Mouse (Mus musculus): ENCODE data around the gene 2810408A11Rik. TPM values are rescaled to one million over a fixed set of nuclear protein-coding genes. Genes with fewer than 3 reads are reported as not detected.

The 2810408A11Rik gene
- polyA plus RNA-seq, 1 experiment from 2014 or later = 13.0 TPM

- TF ChIP-seq CTCF (IDR thresholded peaks at IDR 0.05; ENCODE audit: low read depth) = no peak
- no peak overlapping the region for H3K9ac ChIP-seq (ENCODE audit: low read depth, low read length)
- no peak for DNase-seq (ENCODE audit: low spot score)
- H3K4me3 ChIP-seq (replicated peaks; ENCODE audit: low read depth, low read length) = no peak overlapping the region
- peak overlapping the region; percentile 2; the same call in 1 of the 2 replicates for H3K27ac ChIP-seq
- peak overlapping the region; percentile 30; the same call in 1 of the 2 replicates for H3K4me2 ChIP-seq (ENCODE audit: low read length)
- H3K27me3 ChIP-seq (ENCODE audit: insufficient read depth, low read length) = no peaks in the 10 kb centered on the region
- no peaks in the 10 kb centered on the region for H3K9me3 ChIP-seq (replicated peaks; ENCODE audit: low read length)
- no peaks in the 10 kb centered on the region for H3K36me3 ChIP-seq (ENCODE audit: insufficient read depth, low read length)
- H3K4me1 ChIP-seq (replicated peaks; ENCODE audit: insufficient read depth, low read length) = peaks cover 11% of the 10 kb centered on the region; the same call in 1 of the 2 replicates
- WGBS = 66% methylated on average over 8 of the region's 8 CpGs
- no peak for ATAC-seq (replicated peaks; ENCODE audit: low FRiP score, low read depth)
Measured at GRCm38 (mm10) chr11:69884663-69885062, 16.1 kb downstream of the 2810408A11Rik start.

- H3K27ac ChIP-seq = peak overlapping the region; percentile 2; the same call in 1 of the 2 replicates
- H3K9me3 ChIP-seq (replicated peaks; ENCODE audit: low read length) = no peaks in the 10 kb centered on the region
- DNase-seq (ENCODE audit: low spot score) (no peak), ATAC-seq (replicated peaks; ENCODE audit: low FRiP score, low read depth) (no peak)
- 48% methylated on average over 9 of the region's 9 CpGs for WGBS
- TF ChIP-seq CTCF (IDR thresholded peaks at IDR 0.05; ENCODE audit: low read depth) = no peak
- no peak overlapping the region for H3K4me3 ChIP-seq (replicated peaks; ENCODE audit: low read depth, low read length)
- H3K4me1 ChIP-seq (replicated peaks; ENCODE audit: insufficient read depth, low read length) = peaks cover 15% of the 10 kb centered on the region
- H3K4me2 ChIP-seq (ENCODE audit: low read length) = peak overlapping the region; percentile 30; the same call in 1 of the 2 replicates
- H3K27me3 ChIP-seq (ENCODE audit: insufficient read depth, low read length) = no peaks in the 10 kb centered on the region
- no peak overlapping the region for H3K9ac ChIP-seq (ENCODE audit: low read depth, low read length)
- no peaks in the 10 kb centered on the region for H3K36me3 ChIP-seq (ENCODE audit: insufficient read depth, low read length)
Measured at GRCm38 (mm10) chr11:69884240-69884639, 16.5 kb downstream of the 2810408A11Rik start.

DNA sequence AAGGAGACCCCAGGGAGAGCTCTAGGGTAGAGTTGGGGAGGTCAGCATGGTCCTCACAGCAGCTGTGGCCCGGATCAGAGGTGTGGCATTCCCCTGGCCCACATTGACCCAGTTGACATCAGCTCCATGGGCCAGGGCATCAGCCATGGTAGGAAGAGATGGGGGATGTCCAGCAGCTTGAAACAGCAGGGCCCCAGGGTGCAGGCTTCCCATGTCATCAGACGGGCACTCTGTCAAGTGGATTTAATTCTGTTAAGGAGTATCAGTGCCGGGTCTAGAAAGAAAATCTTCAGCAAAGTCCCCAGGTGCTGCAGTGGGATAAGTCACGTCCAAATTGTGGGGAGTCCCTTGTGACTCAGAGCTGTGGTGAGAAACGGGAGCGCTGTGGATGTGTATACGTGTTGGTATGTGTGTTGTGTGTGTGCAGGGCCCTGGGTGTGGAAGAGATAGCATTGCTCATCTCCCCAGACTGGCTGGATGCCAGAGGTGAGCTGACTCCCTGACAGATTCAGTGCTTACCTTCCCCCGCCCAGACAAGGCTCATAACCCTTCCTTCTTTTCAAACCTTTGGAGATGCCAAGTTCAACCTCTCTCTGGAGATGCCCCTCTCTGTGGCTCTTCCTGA lies 17.1 kb downstream of the 2810408A11Rik start:
- peak overlapping the region; percentile 2; the same call in 1 of the 2 replicates for H3K27ac ChIP-seq
- no peaks in the 10 kb centered on the region for H3K27me3 ChIP-seq (ENCODE audit: insufficient read depth, low read length)
- H3K4me3 ChIP-seq (replicated peaks; ENCODE audit: low read depth, low read length) = no peak overlapping the region
- no peak for TF ChIP-seq CTCF (IDR thresholded peaks at IDR 0.05; ENCODE audit: low read depth)
- no peak for ATAC-seq (replicated peaks; ENCODE audit: low FRiP score, low read depth)
- H3K4me1 ChIP-seq (replicated peaks; ENCODE audit: insufficient read depth, low read length) = peaks cover 21% of the 10 kb centered on the region
- no peak overlapping the region for H3K9ac ChIP-seq (ENCODE audit: low read depth, low read length)
- H3K4me2 ChIP-seq (ENCODE audit: low read length) = no peak overlapping the region
- H3K36me3 ChIP-seq (ENCODE audit: insufficient read depth, low read length) = no peaks in the 10 kb centered on the region
- no peak for DNase-seq (ENCODE audit: low spot score)
- 82% methylated on average over 8 of the region's 8 CpGs for WGBS
- H3K9me3 ChIP-seq (replicated peaks; ENCODE audit: low read length) = no peaks in the 10 kb centered on the region

DNA sequence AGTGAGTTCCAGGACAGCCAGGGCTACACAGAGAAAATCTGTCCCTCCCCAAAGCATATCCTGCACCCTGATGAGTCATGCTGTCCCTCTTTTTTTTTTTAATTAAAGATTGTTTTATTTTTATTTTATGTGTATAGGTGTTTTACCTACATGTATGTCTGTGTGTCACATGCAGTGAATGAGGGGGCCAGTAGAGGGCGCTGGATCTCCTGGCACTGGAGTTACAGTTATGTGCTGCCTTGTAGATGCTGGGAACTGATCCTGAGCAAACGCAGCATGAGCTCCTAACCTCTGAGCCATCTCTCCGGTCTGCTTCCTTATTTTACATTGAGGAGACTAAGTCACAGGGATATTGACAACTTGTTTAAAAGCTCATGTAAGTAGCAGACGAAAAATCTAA lies 17.7 kb downstream of the 2810408A11Rik start:
- DNase-seq (ENCODE audit: low spot score) (no peak), ATAC-seq (replicated peaks; ENCODE audit: low FRiP score, low read depth) (no peak)
- peak; percentile 58 for TF ChIP-seq CTCF (IDR thresholded peaks at IDR 0.05; ENCODE audit: low read depth)
- Histone ChIP-seq H3K4me1 (replicated peaks; ENCODE audit: insufficient read depth, low read length) (peaks cover 22% of the 10 kb centered on the region), H3K4me3 (replicated peaks; ENCODE audit: low read depth, low read length) (no peak overlapping the region), H3K27ac (no peak overlapping the region), H3K27me3 (ENCODE audit: insufficient read depth, low read length) (no peaks in the 10 kb centered on the region), H3K9me3 (replicated peaks; ENCODE audit: low read length) (no peaks in the 10 kb centered on the region), H3K36me3 (ENCODE audit: insufficient read depth, low read length) (no peaks in the 10 kb centered on the region), H3K9ac (ENCODE audit: low read depth, low read length) (no peak overlapping the region), H3K4me2 (ENCODE audit: low read length) (no peak overlapping the region)
- WGBS = 72% methylated on average over 4 of the region's 4 CpGs

- ATAC-seq (replicated peaks; ENCODE audit: low FRiP score, low read depth) (peak; percentile 2; the same call in 1 of the 2 replicates), DNase-seq (ENCODE audit: low spot score) (no peak)
- H3K4me2 ChIP-seq (ENCODE audit: low read length) = peak overlapping the region; percentile 82
- no peaks in the 10 kb centered on the region for H3K9me3 ChIP-seq (replicated peaks; ENCODE audit: low read length)
- WGBS = 53% methylated on average over 21 of the region's 21 CpGs
- H3K36me3 ChIP-seq (ENCODE audit: insufficient read depth, low read length) = no peaks in the 10 kb centered on the region
- peak overlapping the region; percentile 59 for H3K9ac ChIP-seq (ENCODE audit: low read depth, low read length)
- peak overlapping the region; percentile 91 for H3K27ac ChIP-seq
- H3K4me1 ChIP-seq (replicated peaks; ENCODE audit: insufficient read depth, low read length) = peaks cover 27% of the 10 kb centered on the region
- H3K4me3 ChIP-seq (replicated peaks; ENCODE audit: low read depth, low read length) = peak overlapping the region; percentile 46
- H3K27me3 ChIP-seq (ENCODE audit: insufficient read depth, low read length) = no peaks in the 10 kb centered on the region
- TF ChIP-seq CTCF (IDR thresholded peaks at IDR 0.05; ENCODE audit: low read depth) = no peak
Measured at GRCm38 (mm10) chr11:69881787-69882670, 18.8 kb downstream of the 2810408A11Rik start.

DNA sequence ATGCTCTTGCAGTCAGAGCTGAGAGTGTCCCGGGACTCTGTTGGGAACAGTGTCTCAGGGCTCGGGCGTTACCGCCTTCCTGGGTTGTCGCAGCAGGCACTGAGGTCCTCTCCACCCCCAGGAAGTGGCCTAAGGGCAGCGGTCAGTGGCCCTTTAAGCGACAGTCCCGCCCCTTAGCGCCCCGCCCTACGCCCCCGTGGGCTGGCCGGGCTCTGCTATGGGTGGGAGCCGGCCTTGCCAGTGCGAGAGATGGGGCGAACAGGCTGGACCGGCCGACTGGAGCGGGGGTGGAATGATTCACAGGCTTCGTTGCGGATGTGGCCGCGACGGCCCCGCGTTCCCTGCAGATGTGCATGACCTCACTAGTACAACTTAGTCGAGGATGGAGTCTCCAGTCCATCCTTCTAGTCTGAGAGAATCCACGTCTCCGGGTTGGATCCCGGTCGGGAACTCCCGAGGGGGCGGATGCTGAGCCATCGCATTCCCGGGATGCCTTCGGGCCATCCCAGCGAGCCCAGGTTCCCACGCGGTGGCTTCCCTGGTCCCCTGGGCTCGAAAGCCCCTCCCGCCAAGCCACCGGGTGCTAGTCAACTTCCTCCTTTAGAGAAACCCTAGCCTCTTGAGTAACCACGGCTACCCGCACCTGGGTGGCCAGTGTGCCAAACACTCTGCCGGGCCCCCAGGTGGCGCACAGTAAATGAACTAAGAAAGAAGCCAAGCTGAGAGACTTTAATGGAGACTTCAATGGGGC lies 19.8 kb downstream of the 2810408A11Rik start, which contains the start of gene Kctd11:
TSS of gene Kctd11 (minus strand) at position 554 of the 751 bp plus-strand sequence.
- H3K4me1 ChIP-seq (replicated peaks; ENCODE audit: insufficient read depth, low read length) = peaks cover 27% of the 10 kb centered on the region
- peak; percentile 93 for DNase-seq (ENCODE audit: low spot score)

More for the DNA sequence above, 19.8 kb downstream of the 2810408A11Rik start, which contains the start of gene Kctd11:
- under 1% methylated on average over 46 of the region's 46 CpGs for WGBS
- Histone ChIP-seq H3K9ac (ENCODE audit: low read depth, low read length) (peak within 1 kb of the TSS; percentile 59), H3K27ac (peak within 1 kb of the TSS; percentile 91), H3K36me3 (ENCODE audit: insufficient read depth, low read length) (no peaks in the 10 kb centered on the region), H3K4me2 (ENCODE audit: low read length) (peak within 1 kb of the TSS; percentile 82), H3K9me3 (replicated peaks; ENCODE audit: low read length) (no peaks in the 10 kb centered on the region), H3K4me3 (replicated peaks; ENCODE audit: low read depth, low read length) (peak within 1 kb of the TSS; percentile 46), H3K27me3 (ENCODE audit: insufficient read depth, low read length) (no peaks in the 10 kb centered on the region)
- TF ChIP-seq CTCF (IDR thresholded peaks at IDR 0.05; ENCODE audit: low read depth) = peak; percentile 63
- ATAC-seq (replicated peaks; ENCODE audit: low FRiP score, low read depth) = peak; percentile 87
